Mouse (Mus musculus): Measurements from ENCODE around the gene Cenpp. TPM values are rescaled to one million over a fixed set of nuclear protein-coding genes. Genes with fewer than 3 reads are reported as not detected.

The Cenpp gene
- total and polyA plus RNA-seq, 2 experiments from 2014 or later: 2.1 to 16.2 TPM

DNA sequence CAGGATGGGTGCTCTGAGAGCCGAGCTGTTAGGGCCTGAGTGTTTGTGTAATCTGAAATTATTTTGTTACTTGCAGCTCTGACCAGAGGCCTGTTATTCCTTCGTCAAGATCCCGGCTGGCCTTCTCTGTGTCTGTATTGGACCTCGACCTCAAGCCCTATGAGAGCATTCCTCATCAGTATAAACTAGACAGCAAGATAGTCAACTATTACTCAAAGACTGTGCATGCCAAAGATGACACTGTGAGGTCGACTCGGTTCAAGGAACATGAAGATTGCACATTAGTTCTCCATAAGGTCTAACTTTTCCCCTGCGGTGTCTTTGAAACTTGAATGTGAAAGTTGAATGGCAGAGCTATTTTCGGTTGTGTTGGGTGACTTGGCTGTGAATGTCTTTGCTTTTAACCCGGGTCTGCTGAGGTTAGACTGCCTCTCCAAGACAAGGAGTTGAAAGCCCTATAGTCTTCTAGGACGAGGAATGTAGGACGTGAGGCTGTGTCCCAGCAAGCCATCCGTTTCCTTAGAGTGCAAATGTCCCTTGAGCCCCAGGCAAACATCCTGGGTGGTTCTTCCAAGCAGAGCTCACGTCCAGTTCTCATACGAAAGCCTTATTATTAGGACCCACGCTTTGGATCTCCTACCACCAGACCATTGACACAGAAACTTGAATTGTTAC is 191.0 kb downstream of the Cenpp start:
- Histone ChIP-seq H3K36me3 (replicated peaks; ENCODE audit: control insufficient read depth, insufficient read depth, low read length) (peaks cover 56% of the 10 kb centered on the region), H3K27me3 (ENCODE audit: control insufficient read depth, insufficient read depth, low read length) (no peaks in the 10 kb centered on the region), H3K4me1 (ENCODE audit: control insufficient read depth, insufficient read depth) (no peaks in the 10 kb centered on the region), H3K27ac (ENCODE audit: low read depth) (peak overlapping the region; percentile 12), H3K4me3 (ENCODE audit: low read depth, low read length) (no peak overlapping the region), H3K4me2 (ENCODE audit: low read depth, low read length) (no peak overlapping the region), H3K9me3 (replicated peaks; ENCODE audit: control insufficient read depth, low read length) (no peaks in the 10 kb centered on the region), H3K9ac (replicated peaks; ENCODE audit: low read depth, low read length) (no peak overlapping the region)
- no peak; the same call in 1 of the 2 replicates for ATAC-seq (ENCODE audit: insufficient read depth, low read depth)
- WGBS: 73% methylated on average over 15 of the region's 15 CpGs
- DNase-seq (ENCODE audit: low spot score): no peak
- TF ChIP-seq CTCF (IDR thresholded peaks at IDR 0.05; ENCODE audit: low read depth): no peak
- TF ChIP-seq EP300 (IDR thresholded peaks at IDR 0.05; ENCODE audit: low read depth): no peak

DNA sequence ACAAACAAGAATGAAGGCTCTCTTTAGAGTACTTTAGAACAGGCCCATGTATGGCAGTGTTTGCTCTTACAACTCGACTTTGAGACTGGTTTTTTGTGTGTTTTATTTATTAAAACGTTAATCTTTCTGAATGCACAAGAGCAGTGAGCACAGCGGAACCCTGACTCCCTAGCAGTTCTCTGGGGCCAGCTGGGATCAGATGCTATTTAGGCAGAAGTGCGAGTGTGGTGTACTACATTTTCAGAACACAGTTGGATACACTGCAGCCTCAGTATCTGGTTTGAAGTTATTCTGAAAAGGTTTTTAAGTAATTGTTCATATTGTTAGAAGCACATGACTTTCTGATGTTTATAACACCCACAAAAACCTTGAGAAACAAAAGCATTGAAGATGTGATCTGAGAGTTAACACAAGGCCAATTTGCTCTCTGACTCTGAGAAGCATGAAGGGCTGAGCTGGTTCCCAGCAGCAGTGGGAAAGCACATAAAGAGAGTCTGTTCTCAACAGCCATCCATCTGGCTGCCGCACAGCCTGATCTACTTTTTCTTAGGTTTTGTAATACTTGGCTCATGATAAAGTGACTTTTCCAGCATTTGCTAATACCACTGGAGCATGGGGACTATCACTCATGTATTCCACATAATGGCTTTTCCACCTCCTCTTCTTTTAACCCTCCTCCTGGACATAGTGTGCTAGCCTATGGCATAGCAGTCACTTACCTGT is 191.7 kb downstream of the Cenpp start:
- TF ChIP-seq EP300 (IDR thresholded peaks at IDR 0.05; ENCODE audit: low read depth) (no peak), CTCF (IDR thresholded peaks at IDR 0.05; ENCODE audit: low read depth) (no peak)
- peaks cover 58% of the 10 kb centered on the region for H3K36me3 ChIP-seq (replicated peaks; ENCODE audit: control insufficient read depth, insufficient read depth, low read length)
- ATAC-seq (ENCODE audit: insufficient read depth, low read depth) (no peak), DNase-seq (ENCODE audit: low spot score) (no peak)
- H3K4me2 ChIP-seq (ENCODE audit: low read depth, low read length): no peak overlapping the region
- no peaks in the 10 kb centered on the region for H3K4me1 ChIP-seq (ENCODE audit: control insufficient read depth, insufficient read depth)
- WGBS: 75% methylated on average over 5 of the region's 5 CpGs
- H3K27me3 ChIP-seq (ENCODE audit: control insufficient read depth, insufficient read depth, low read length): no peaks in the 10 kb centered on the region
- no peak overlapping the region for H3K9ac ChIP-seq (replicated peaks; ENCODE audit: low read depth, low read length)
- H3K4me3 ChIP-seq (ENCODE audit: low read depth, low read length): no peak overlapping the region
- no peaks in the 10 kb centered on the region for H3K9me3 ChIP-seq (replicated peaks; ENCODE audit: control insufficient read depth, low read length)
- H3K27ac ChIP-seq (ENCODE audit: low read depth): peak overlapping the region; percentile 56

DNA sequence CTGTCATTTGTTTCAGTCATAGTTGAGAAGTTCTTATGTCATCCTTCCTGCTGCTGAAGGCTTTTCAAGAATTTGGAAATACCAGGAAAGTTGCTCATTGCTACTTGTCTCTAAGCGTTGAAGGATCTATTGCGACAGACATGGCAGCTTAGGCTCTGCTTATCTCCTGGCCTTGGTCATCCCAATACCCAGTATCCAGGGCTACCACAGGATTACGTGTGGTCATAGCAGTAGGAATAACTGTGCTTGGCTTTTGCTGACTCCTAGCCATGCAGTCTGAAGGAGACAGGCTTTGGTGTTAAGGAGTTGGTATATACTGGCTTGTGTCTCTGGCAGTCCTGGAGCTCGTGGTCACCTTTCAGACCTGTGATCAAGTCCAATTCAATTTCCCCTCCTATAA is 192.3 kb downstream of the Cenpp start:
- WGBS: 74% methylated on average over 4 of the region's 4 CpGs
- Histone ChIP-seq H3K4me2 (ENCODE audit: low read depth, low read length) (no peak overlapping the region), H3K4me1 (ENCODE audit: control insufficient read depth, insufficient read depth) (no peaks in the 10 kb centered on the region), H3K4me3 (ENCODE audit: low read depth, low read length) (no peak overlapping the region), H3K27ac (ENCODE audit: low read depth) (peak overlapping the region; percentile 56), H3K9me3 (replicated peaks; ENCODE audit: control insufficient read depth, low read length) (no peaks in the 10 kb centered on the region), H3K27me3 (ENCODE audit: control insufficient read depth, insufficient read depth, low read length) (no peaks in the 10 kb centered on the region), H3K36me3 (replicated peaks; ENCODE audit: control insufficient read depth, insufficient read depth, low read length) (peaks cover 53% of the 10 kb centered on the region), H3K9ac (replicated peaks; ENCODE audit: low read depth, low read length) (no peak overlapping the region)
- DNase-seq (ENCODE audit: low spot score) (no peak), ATAC-seq (ENCODE audit: insufficient read depth, low read depth) (no peak; the same call in 1 of the 2 replicates)
- TF ChIP-seq EP300 (IDR thresholded peaks at IDR 0.05; ENCODE audit: low read depth) (no peak), CTCF (IDR thresholded peaks at IDR 0.05; ENCODE audit: low read depth) (no peak)

DNA sequence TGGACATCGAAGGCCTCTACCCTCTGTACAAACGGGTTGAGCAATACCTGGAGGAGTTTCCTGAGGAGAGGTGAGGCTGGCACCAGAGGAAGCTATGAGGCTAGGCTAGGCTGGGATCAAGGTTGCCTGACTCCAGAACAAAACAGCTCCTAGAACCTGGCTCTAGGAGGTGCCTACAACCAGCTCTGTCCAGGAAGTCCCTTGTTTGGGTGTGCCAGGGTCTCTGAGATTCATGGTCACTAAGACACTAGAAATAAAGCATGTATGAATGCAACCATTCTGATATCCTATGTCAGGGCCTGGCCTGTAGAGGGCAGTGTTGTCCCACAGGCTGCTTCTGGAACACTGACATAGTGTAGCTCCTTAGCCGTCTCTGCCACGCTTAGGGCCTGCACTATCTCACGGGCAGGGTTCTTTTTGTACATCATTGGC is 203.3 kb downstream of the Cenpp start:
- no peak overlapping the region for H3K27ac ChIP-seq (ENCODE audit: low read depth)
- ATAC-seq (ENCODE audit: insufficient read depth, low read depth) (peak; percentile 82), DNase-seq (ENCODE audit: low spot score) (peak; percentile 70)
- H3K4me1 ChIP-seq (ENCODE audit: control insufficient read depth, insufficient read depth): no peaks in the 10 kb centered on the region
- no peaks in the 10 kb centered on the region for H3K9me3 ChIP-seq (replicated peaks; ENCODE audit: control insufficient read depth, low read length)
- H3K27me3 ChIP-seq (ENCODE audit: control insufficient read depth, insufficient read depth, low read length): no peaks in the 10 kb centered on the region
- peak; percentile 99 for TF ChIP-seq CTCF (IDR thresholded peaks at IDR 0.05; ENCODE audit: low read depth)
- TF ChIP-seq EP300 (IDR thresholded peaks at IDR 0.05; ENCODE audit: low read depth): no peak
- no peak overlapping the region for H3K4me2 ChIP-seq (ENCODE audit: low read depth, low read length)
- no peak overlapping the region for H3K9ac ChIP-seq (replicated peaks; ENCODE audit: low read depth, low read length)
- no peak overlapping the region for H3K4me3 ChIP-seq (ENCODE audit: low read depth, low read length)
- WGBS: 26% methylated on average over 5 of the region's 5 CpGs
- H3K36me3 ChIP-seq (replicated peaks; ENCODE audit: control insufficient read depth, insufficient read depth, low read length): peaks cover 41% of the 10 kb centered on the region

DNA sequence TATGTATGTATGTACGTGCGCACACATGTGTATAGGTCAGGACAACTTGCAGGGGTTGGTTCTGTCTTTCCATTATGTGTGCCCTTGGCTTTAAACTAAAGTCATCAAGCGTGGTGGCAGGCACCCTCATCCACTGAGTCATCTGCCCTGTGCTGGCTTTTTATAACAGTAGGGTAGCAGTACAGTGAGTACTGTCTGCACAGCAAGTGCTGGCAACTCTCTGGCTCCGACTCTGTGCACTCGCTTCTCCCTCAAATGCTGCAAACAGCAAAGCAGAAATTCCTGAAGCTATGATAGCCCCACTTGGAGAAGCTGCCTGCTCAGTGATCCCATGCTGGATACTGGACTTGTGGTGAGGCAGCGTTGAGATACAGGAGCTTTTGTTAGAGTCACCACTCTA is 208.1 kb downstream of the Cenpp start:
- no peak overlapping the region for H3K9ac ChIP-seq (replicated peaks; ENCODE audit: low read depth, low read length)
- H3K4me3 ChIP-seq (ENCODE audit: low read depth, low read length): no peak overlapping the region
- H3K4me2 ChIP-seq (ENCODE audit: low read depth, low read length): no peak overlapping the region
- no peak for TF ChIP-seq CTCF (IDR thresholded peaks at IDR 0.05; ENCODE audit: low read depth)
- no peak for TF ChIP-seq EP300 (IDR thresholded peaks at IDR 0.05; ENCODE audit: low read depth)
- H3K4me1 ChIP-seq (ENCODE audit: control insufficient read depth, insufficient read depth): no peaks in the 10 kb centered on the region
- 82% methylated on average over 6 of the region's 6 CpGs for WGBS
- no peaks in the 10 kb centered on the region for H3K27me3 ChIP-seq (ENCODE audit: control insufficient read depth, insufficient read depth, low read length)
- no peak for DNase-seq (ENCODE audit: low spot score)
- no peaks in the 10 kb centered on the region for H3K9me3 ChIP-seq (replicated peaks; ENCODE audit: control insufficient read depth, low read length)
- H3K27ac ChIP-seq (ENCODE audit: low read depth): no peak overlapping the region
- peaks cover 33% of the 10 kb centered on the region for H3K36me3 ChIP-seq (replicated peaks; ENCODE audit: control insufficient read depth, insufficient read depth, low read length)
- no peak for ATAC-seq (ENCODE audit: insufficient read depth, low read depth)
